Mouse (Mus musculus): ENCODE results near the gene Cmtm8. TPM values are rescaled to one million over a fixed set of nuclear protein-coding genes. Genes with fewer than 3 reads are reported as not detected.

Cmtm8 gene
- polyA plus RNA-seq, 1 experiment, result 30.5 TPM

DNA sequence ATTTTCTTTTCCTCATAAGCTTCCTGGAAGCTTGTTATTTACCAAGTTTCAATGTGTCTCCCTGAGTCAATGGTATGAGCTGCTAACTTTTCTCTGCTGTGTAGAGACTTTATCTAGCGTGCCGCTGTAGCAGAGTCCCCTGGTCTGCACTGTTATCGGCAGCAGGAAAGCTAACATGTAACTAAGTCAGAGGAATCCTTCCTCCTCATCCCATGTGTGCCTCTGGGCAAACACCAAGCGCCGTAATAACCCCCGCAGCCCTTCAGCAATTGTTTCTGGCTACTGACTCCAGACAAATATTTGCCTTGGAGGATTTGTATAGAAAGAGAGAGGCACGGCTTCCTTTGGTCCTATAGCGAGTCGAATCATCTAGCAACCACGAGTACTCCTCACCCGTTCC, 33.1 kb downstream of the Cmtm8 start:
- Histone ChIP-seq H3K36me3 (ENCODE audit: control insufficient read depth, insufficient read depth, low read length) (no peaks in the 10 kb centered on the region), H3K27me3 (replicated peaks; ENCODE audit: control insufficient read depth, insufficient read depth, low read length) (no peaks in the 10 kb centered on the region), H3K27ac (ENCODE audit: insufficient read depth, low read depth, low read length) (no peak overlapping the region), H3K4me3 (ENCODE audit: insufficient read depth, low read depth, low read length) (no peak overlapping the region), H3K4me1 (ENCODE audit: control insufficient read depth, insufficient read depth, low read length) (no peaks in the 10 kb centered on the region)
- DNase-seq, result no peak
- 82% methylated on average over 11 of the region's 11 CpGs for WGBS
- TF ChIP-seq CTCF (conservative IDR thresholded peaks at IDR 0.05; ENCODE audit: insufficient read depth, insufficient read length, low read depth, low read length) (no peak), POLR2A (IDR thresholded peaks at IDR 0.05; ENCODE audit: low read depth, low read length) (no peak)

DNA sequence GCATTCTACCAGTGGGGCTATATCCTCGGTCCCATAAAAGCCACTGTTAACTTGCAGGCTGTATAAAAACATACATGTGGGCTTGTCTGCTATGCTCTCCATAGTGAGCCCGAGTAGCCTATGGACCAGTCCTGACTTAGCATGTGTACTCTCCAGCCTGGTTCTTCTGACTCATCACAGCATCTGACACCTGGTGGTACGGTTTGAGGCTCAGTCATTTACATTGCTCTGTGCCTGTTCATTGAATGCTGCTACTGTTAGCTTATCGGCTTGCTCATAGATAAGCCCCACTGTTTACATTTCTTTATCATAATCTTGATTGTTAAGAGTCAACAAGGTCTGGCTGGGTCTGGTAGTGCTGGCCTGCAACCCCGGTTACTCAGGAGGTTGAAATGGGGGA, 35.3 kb downstream of the Cmtm8 start:
- Histone ChIP-seq H3K4me3 (ENCODE audit: insufficient read depth, low read depth, low read length) (no peak overlapping the region), H3K4me1 (ENCODE audit: control insufficient read depth, insufficient read depth, low read length) (0 out of 2 replicates have a peak, but pooled peaks cover 5% of the 10 kb centered on the region), H3K27ac (ENCODE audit: insufficient read depth, low read depth, low read length) (no peak overlapping the region), H3K36me3 (ENCODE audit: control insufficient read depth, insufficient read depth, low read length) (no peaks in the 10 kb centered on the region), H3K27me3 (replicated peaks; ENCODE audit: control insufficient read depth, insufficient read depth, low read length) (no peaks in the 10 kb centered on the region)
- 91% methylated on average over 5 of the region's 5 CpGs for WGBS
- DNase-seq, result no peak
- no peak for TF ChIP-seq CTCF (conservative IDR thresholded peaks at IDR 0.05; ENCODE audit: insufficient read depth, insufficient read length, low read depth, low read length)
- TF ChIP-seq POLR2A (IDR thresholded peaks at IDR 0.05; ENCODE audit: low read depth, low read length), result no peak

DNA sequence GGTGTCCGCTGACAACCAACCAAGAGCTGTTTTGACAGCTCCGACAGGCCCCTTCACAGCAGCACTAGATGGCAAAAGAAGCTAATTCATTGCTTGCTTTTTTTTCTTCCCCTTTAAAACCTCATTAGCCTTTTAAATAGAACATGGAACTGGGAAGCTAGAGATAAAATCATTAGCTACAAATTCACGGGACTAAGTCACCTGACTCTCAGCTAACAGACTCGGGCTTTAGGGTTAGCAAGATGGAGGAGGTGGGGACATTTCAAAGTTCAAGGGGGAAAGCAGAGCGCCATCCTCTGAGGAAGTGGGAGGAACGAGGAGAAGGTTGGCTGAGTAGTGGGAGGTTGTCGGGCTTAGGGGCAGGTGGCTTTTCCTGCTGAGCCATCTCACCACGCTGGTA, 36.7 kb downstream of the Cmtm8 start:
- H3K27me3 ChIP-seq (replicated peaks; ENCODE audit: control insufficient read depth, insufficient read depth, low read length), result no peaks in the 10 kb centered on the region
- H3K36me3 ChIP-seq (ENCODE audit: control insufficient read depth, insufficient read depth, low read length), result no peaks in the 10 kb centered on the region
- 39% methylated on average over 8 of the region's 8 CpGs for WGBS
- H3K4me1 ChIP-seq (ENCODE audit: control insufficient read depth, insufficient read depth, low read length), result 0 out of 2 replicates have a peak, but pooled peaks cover 5% of the 10 kb centered on the region
- DNase-seq, result peak; percentile 29
- TF ChIP-seq CTCF (conservative IDR thresholded peaks at IDR 0.05; ENCODE audit: insufficient read depth, insufficient read length, low read depth, low read length) (no peak), POLR2A (IDR thresholded peaks at IDR 0.05; ENCODE audit: low read depth, low read length) (no peak)
- H3K4me3 ChIP-seq (ENCODE audit: insufficient read depth, low read depth, low read length), result no peak overlapping the region
- H3K27ac ChIP-seq (ENCODE audit: insufficient read depth, low read depth, low read length), result no peak overlapping the region

DNA sequence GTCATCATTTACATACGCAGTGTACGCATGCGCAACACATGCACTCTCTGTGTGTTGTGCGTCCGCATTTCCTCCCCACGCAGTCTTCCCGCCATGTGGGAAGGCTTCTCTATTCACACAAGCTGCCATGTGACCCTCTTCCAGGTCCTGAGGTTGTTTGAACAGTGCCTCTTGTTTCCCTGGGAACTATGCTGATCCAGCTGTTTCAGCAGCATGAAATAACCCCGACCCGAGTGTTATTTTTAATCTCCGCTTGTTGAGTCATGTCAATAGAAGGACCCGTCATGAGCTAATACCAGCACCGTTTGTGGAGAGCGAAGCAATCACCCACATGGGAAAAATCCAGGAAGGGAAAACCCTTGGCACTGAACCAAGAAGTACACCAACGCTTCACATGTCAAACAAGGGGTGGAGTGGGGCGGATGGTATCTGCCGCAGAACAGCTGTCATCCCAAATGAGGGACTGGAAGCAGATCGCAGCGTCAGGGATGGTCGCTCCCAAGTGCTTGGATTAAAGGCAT, 38.7 kb downstream of the Cmtm8 start:
- Histone ChIP-seq H3K4me3 (ENCODE audit: insufficient read depth, low read depth, low read length) (no peak overlapping the region), H3K36me3 (ENCODE audit: control insufficient read depth, insufficient read depth, low read length) (no peaks in the 10 kb centered on the region), H3K4me1 (ENCODE audit: control insufficient read depth, insufficient read depth, low read length) (0 out of 2 replicates have a peak, but pooled peaks cover 5% of the 10 kb centered on the region), H3K27me3 (replicated peaks; ENCODE audit: control insufficient read depth, insufficient read depth, low read length) (no peaks in the 10 kb centered on the region), H3K27ac (ENCODE audit: insufficient read depth, low read depth, low read length) (no peak overlapping the region)
- WGBS, result 45% methylated on average over 19 of the region's 19 CpGs
- no peak for TF ChIP-seq CTCF (conservative IDR thresholded peaks at IDR 0.05; ENCODE audit: insufficient read depth, insufficient read length, low read depth, low read length)
- TF ChIP-seq POLR2A (IDR thresholded peaks at IDR 0.05; ENCODE audit: low read depth, low read length), result no peak
- DNase-seq, result peak; percentile 71

DNA sequence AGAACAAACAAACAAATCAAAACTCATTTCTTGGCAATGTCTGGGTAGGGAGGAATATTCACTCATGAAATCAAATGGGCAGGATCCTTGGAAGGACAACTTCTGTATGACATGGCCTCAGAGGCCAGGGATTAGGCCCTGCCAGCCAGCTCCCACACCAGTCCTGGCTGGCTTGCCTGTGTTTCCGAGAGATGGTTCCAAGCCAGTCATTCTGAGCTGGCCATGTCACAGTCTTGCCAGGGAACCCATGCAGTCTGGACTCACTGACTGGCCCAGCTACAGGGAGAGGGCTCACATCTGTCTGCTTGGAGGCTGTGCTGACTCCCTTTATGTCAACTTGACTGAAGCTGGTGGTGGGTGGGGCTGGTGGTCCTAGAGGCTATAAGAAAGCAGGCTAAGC, 41.8 kb downstream of the Cmtm8 start:
- no peak overlapping the region for H3K4me3 ChIP-seq (ENCODE audit: insufficient read depth, low read depth, low read length)
- H3K27ac ChIP-seq (ENCODE audit: insufficient read depth, low read depth, low read length), result no peak overlapping the region
- H3K4me1 ChIP-seq (ENCODE audit: control insufficient read depth, insufficient read depth, low read length), result 0 out of 2 replicates have a peak, but pooled peaks cover 5% of the 10 kb centered on the region
- no peaks in the 10 kb centered on the region for H3K36me3 ChIP-seq (ENCODE audit: control insufficient read depth, insufficient read depth, low read length)
- WGBS, result 63% methylated on average over 1 of the region's 1 CpGs
- H3K27me3 ChIP-seq (replicated peaks; ENCODE audit: control insufficient read depth, insufficient read depth, low read length), result no peaks in the 10 kb centered on the region
- DNase-seq, result no peak
- TF ChIP-seq CTCF (conservative IDR thresholded peaks at IDR 0.05; ENCODE audit: insufficient read depth, insufficient read length, low read depth, low read length), result no peak

DNA sequence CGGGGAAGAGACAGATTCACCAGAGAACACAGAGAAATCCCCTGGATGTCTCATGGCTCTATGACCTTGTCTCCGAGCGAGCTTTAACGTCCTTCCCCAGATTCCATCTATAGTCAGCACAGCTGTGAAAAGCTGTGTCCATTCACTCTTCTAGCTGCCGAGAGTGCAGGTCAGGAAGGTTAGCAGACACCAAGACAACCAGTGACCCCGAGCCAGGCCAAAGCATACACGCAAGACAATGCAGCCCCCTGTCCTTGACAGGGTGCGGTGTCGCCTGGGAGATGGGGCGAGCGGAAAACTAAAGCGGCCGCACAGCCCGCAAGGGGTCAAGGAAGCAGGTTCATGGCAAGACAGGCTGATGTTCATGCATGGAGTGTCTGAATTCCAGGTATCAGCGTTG, 42.7 kb downstream of the Cmtm8 start:
- Histone ChIP-seq H3K27me3 (replicated peaks; ENCODE audit: control insufficient read depth, insufficient read depth, low read length) (no peaks in the 10 kb centered on the region), H3K27ac (ENCODE audit: insufficient read depth, low read depth, low read length) (no peak overlapping the region), H3K4me3 (ENCODE audit: insufficient read depth, low read depth, low read length) (no peak overlapping the region), H3K4me1 (ENCODE audit: control insufficient read depth, insufficient read depth, low read length) (0 out of 2 replicates have a peak, but pooled peaks cover 5% of the 10 kb centered on the region), H3K36me3 (ENCODE audit: control insufficient read depth, insufficient read depth, low read length) (no peaks in the 10 kb centered on the region)
- WGBS, result 70% methylated on average over 15 of the region's 15 CpGs
- TF ChIP-seq POLR2A (IDR thresholded peaks at IDR 0.05; ENCODE audit: low read depth, low read length) (no peak), CTCF (conservative IDR thresholded peaks at IDR 0.05; ENCODE audit: insufficient read depth, insufficient read length, low read depth, low read length) (no peak)
- no peak for DNase-seq

DNA sequence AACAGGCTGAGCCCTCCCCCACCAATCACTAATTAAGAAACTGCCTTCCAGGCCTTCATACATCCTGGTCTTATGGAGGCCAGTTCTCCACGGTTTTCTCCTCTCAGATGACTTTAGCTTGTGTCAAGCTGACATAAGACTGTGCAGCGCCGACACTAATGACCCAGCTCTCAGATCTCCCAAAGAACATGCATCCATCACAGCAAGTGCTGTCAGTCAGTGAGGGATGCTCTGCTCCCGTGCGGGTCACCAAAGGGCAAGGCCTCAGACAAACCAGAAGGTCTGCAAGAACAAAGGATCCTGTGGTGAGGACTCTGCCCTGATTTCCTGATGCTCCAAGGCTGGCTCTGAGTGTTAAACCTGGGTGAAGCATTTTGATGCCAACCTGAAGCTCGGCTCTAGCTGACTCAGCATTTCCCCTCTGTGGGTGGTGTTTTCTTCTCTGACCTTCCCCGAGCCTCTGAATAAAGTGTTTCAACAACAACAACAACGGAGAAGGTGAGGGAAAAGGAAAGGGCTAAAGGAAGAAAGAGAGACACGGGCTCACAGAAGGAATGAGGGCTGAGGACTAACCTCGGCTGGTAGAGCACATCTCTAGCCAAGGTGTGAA, 44.4 kb downstream of the Cmtm8 start:
- Histone ChIP-seq H3K4me3 (ENCODE audit: insufficient read depth, low read depth, low read length) (no peak overlapping the region), H3K27ac (ENCODE audit: insufficient read depth, low read depth, low read length) (no peak overlapping the region), H3K4me1 (ENCODE audit: control insufficient read depth, insufficient read depth, low read length) (no peaks in the 10 kb centered on the region), H3K27me3 (replicated peaks; ENCODE audit: control insufficient read depth, insufficient read depth, low read length) (no peaks in the 10 kb centered on the region), H3K36me3 (ENCODE audit: control insufficient read depth, insufficient read depth, low read length) (no peaks in the 10 kb centered on the region)
- TF ChIP-seq CTCF (conservative IDR thresholded peaks at IDR 0.05; ENCODE audit: insufficient read depth, insufficient read length, low read depth, low read length) (no peak), POLR2A (IDR thresholded peaks at IDR 0.05; ENCODE audit: low read depth, low read length) (no peak)
- WGBS, result 59% methylated on average over 10 of the region's 10 CpGs
- no peak for DNase-seq

Measured in kidney, adult 2 months (tissue).